Mouse (Mus musculus): ENCODE measurements around the gene Ick. TPM values are rescaled to one million over a fixed set of nuclear protein-coding genes. Genes with fewer than 3 reads are reported as not detected.

Gene Ick
- polyA plus RNA-seq, 1 experiment: 8.2 TPM

GRCm38 (mm10) chr9:78101431-78101830 is 7.6 kb upstream of the Ick start:
- H3K27ac ChIP-seq (ENCODE audit: insufficient read depth, low read depth, low read length): no peak overlapping the region
- H3K27me3 ChIP-seq (replicated peaks; ENCODE audit: control insufficient read depth, insufficient read depth, low read length): no peaks in the 10 kb centered on the region
- WGBS: 54% methylated on average over 4 of the region's 4 CpGs
- H3K4me1 ChIP-seq (ENCODE audit: control insufficient read depth, insufficient read depth, low read length): peaks cover 9% of the 10 kb centered on the region; the same call in 1 of the 2 replicates
- DNase-seq: no peak
- H3K36me3 ChIP-seq (ENCODE audit: control insufficient read depth, insufficient read depth, low read length): peaks cover 16% of the 10 kb centered on the region
- TF ChIP-seq POLR2A (IDR thresholded peaks at IDR 0.05; ENCODE audit: low read depth, low read length) (no peak), CTCF (conservative IDR thresholded peaks at IDR 0.05; ENCODE audit: insufficient read depth, insufficient read length, low read depth, low read length) (no peak)
- H3K4me3 ChIP-seq (ENCODE audit: insufficient read depth, low read depth, low read length): no peak overlapping the region

- DNase-seq: peak; percentile 68
- Histone ChIP-seq H3K27me3 (replicated peaks; ENCODE audit: control insufficient read depth, insufficient read depth, low read length) (no peaks in the 10 kb centered on the region), H3K4me1 (ENCODE audit: control insufficient read depth, insufficient read depth, low read length) (peaks cover 17% of the 10 kb centered on the region; the same call in 1 of the 2 replicates), H3K36me3 (ENCODE audit: control insufficient read depth, insufficient read depth, low read length) (peaks cover 4% of the 10 kb centered on the region), H3K27ac (ENCODE audit: insufficient read depth, low read depth, low read length) (peak overlapping the region; percentile 39; the same call in 1 of the 2 replicates), H3K4me3 (ENCODE audit: insufficient read depth, low read depth, low read length) (no peak overlapping the region)
- no peak for TF ChIP-seq CTCF (conservative IDR thresholded peaks at IDR 0.05; ENCODE audit: insufficient read depth, insufficient read length, low read depth, low read length)
- TF ChIP-seq POLR2A (IDR thresholded peaks at IDR 0.05; ENCODE audit: low read depth, low read length): no peak
- WGBS: 54% methylated on average over 8 of the region's 8 CpGs
These were observed 4.9 kb upstream of the Ick start for GRCm38 (mm10) chr9:78103965-78104560.

- no peak overlapping the region for H3K4me3 ChIP-seq (ENCODE audit: insufficient read depth, low read depth, low read length)
- TF ChIP-seq CTCF (conservative IDR thresholded peaks at IDR 0.05; ENCODE audit: insufficient read depth, insufficient read length, low read depth, low read length) (no peak), POLR2A (IDR thresholded peaks at IDR 0.05; ENCODE audit: low read depth, low read length) (no peak)
- H3K4me1 ChIP-seq (ENCODE audit: control insufficient read depth, insufficient read depth, low read length): peaks cover 17% of the 10 kb centered on the region; the same call in 1 of the 2 replicates
- H3K27ac ChIP-seq (ENCODE audit: insufficient read depth, low read depth, low read length): no peak overlapping the region
- H3K27me3 ChIP-seq (replicated peaks; ENCODE audit: control insufficient read depth, insufficient read depth, low read length): no peaks in the 10 kb centered on the region
- peaks cover 2% of the 10 kb centered on the region for H3K36me3 ChIP-seq (ENCODE audit: control insufficient read depth, insufficient read depth, low read length)
- no peak for DNase-seq
- WGBS: 48% methylated on average over 6 of the region's 6 CpGs
These were observed 4.0 kb upstream of the Ick start for GRCm38 (mm10) chr9:78104973-78105372.

GRCm38 (mm10) chr9:78105501-78105932 is 3.5 kb upstream of the Ick start:
- Histone ChIP-seq H3K27ac (ENCODE audit: insufficient read depth, low read depth, low read length) (no peak overlapping the region), H3K36me3 (ENCODE audit: control insufficient read depth, insufficient read depth, low read length) (no peaks in the 10 kb centered on the region; the same call in none of the 2 replicates), H3K27me3 (replicated peaks; ENCODE audit: control insufficient read depth, insufficient read depth, low read length) (no peaks in the 10 kb centered on the region), H3K4me1 (ENCODE audit: control insufficient read depth, insufficient read depth, low read length) (peaks cover 17% of the 10 kb centered on the region; the same call in 1 of the 2 replicates), H3K4me3 (ENCODE audit: insufficient read depth, low read depth, low read length) (no peak overlapping the region)
- 73% methylated on average over 6 of the region's 6 CpGs for WGBS
- TF ChIP-seq CTCF (conservative IDR thresholded peaks at IDR 0.05; ENCODE audit: insufficient read depth, insufficient read length, low read depth, low read length) (no peak), POLR2A (IDR thresholded peaks at IDR 0.05; ENCODE audit: low read depth, low read length) (no peak)
- DNase-seq: no peak

GRCm38 (mm10) chr9:78106821-78107220 is 2.2 kb upstream of the Ick start:
- H3K4me1 ChIP-seq (ENCODE audit: control insufficient read depth, insufficient read depth, low read length): peaks cover 17% of the 10 kb centered on the region; the same call in 1 of the 2 replicates
- no peaks in the 10 kb centered on the region; the same call in 1 of the 2 replicates for H3K36me3 ChIP-seq (ENCODE audit: control insufficient read depth, insufficient read depth, low read length)
- no peaks in the 10 kb centered on the region for H3K27me3 ChIP-seq (replicated peaks; ENCODE audit: control insufficient read depth, insufficient read depth, low read length)
- 55% methylated on average over 4 of the region's 4 CpGs for WGBS
- DNase-seq: peak; percentile 78
- H3K4me3 ChIP-seq (ENCODE audit: insufficient read depth, low read depth, low read length): no peak overlapping the region
- H3K27ac ChIP-seq (ENCODE audit: insufficient read depth, low read depth, low read length): no peak overlapping the region
- no peak for TF ChIP-seq CTCF (conservative IDR thresholded peaks at IDR 0.05; ENCODE audit: insufficient read depth, insufficient read length, low read depth, low read length)
- no peak for TF ChIP-seq POLR2A (IDR thresholded peaks at IDR 0.05; ENCODE audit: low read depth, low read length)

- Histone ChIP-seq H3K27me3 (replicated peaks; ENCODE audit: control insufficient read depth, insufficient read depth, low read length) (no peaks in the 10 kb centered on the region), H3K27ac (ENCODE audit: insufficient read depth, low read depth, low read length) (peak overlapping the region; percentile 93; the same call in 1 of the 2 replicates), H3K36me3 (ENCODE audit: control insufficient read depth, insufficient read depth, low read length) (no peaks in the 10 kb centered on the region; the same call in 1 of the 2 replicates), H3K4me1 (ENCODE audit: control insufficient read depth, insufficient read depth, low read length) (peaks cover 17% of the 10 kb centered on the region; the same call in 1 of the 2 replicates), H3K4me3 (ENCODE audit: insufficient read depth, low read depth, low read length) (peak overlapping the region; percentile 77)
- TF ChIP-seq POLR2A (IDR thresholded peaks at IDR 0.05; ENCODE audit: low read depth, low read length) (no peak), CTCF (conservative IDR thresholded peaks at IDR 0.05; ENCODE audit: insufficient read depth, insufficient read length, low read depth, low read length) (no peak)
- 4% methylated on average over 6 of the region's 6 CpGs for WGBS
- no peak for DNase-seq
These were observed 1.4 kb upstream of the Ick start for GRCm38 (mm10) chr9:78107582-78107911.

GRCm38 (mm10) chr9:78107912-78108795 is 838 bp upstream of the Ick start:
- H3K27me3 ChIP-seq (replicated peaks; ENCODE audit: control insufficient read depth, insufficient read depth, low read length): no peaks in the 10 kb centered on the region
- no peaks in the 10 kb centered on the region; the same call in 1 of the 2 replicates for H3K36me3 ChIP-seq (ENCODE audit: control insufficient read depth, insufficient read depth, low read length)
- H3K4me3 ChIP-seq (ENCODE audit: insufficient read depth, low read depth, low read length): peak overlapping the region; percentile 77
- WGBS: under 1% methylated on average over 88 of the region's 88 CpGs
- H3K27ac ChIP-seq (ENCODE audit: insufficient read depth, low read depth, low read length): peak overlapping the region; percentile 93
- TF ChIP-seq POLR2A (IDR thresholded peaks at IDR 0.05; ENCODE audit: low read depth, low read length) (peak; percentile 74), CTCF (conservative IDR thresholded peaks at IDR 0.05; ENCODE audit: insufficient read depth, insufficient read length, low read depth, low read length) (no peak)
- peak; percentile 83 for DNase-seq
- H3K4me1 ChIP-seq (ENCODE audit: control insufficient read depth, insufficient read depth, low read length): peaks cover 17% of the 10 kb centered on the region; the same call in 1 of the 2 replicates

Data from kidney, adult 2 months (tissue).